Mouse (Mus musculus) midbrain, postnatal 0 days (tissue): ENCODE results near the gene Csgalnact2. TPM values are rescaled to one million over a fixed set of nuclear protein-coding genes. Genes with fewer than 3 reads are reported as not detected.

Experiments
- ATAC-seq: fragments of 200-750 bp; cut with Nextera tagmentation; 2 replicates; pipeline ENCODE4 v1.8.0; 2017; ENCODE audit warnings: moderate number of reproducible peaks, mild to moderate bottlenecking, moderate TSS enrichment, moderate library complexity; ENCODE audit not compliant: low FRiP score
- DNase-seq: peaks from one replicate; pipeline ENCODE4 v3.0.0-alpha.2; 2015; ENCODE audit warnings: low spot score
- H3K27ac ChIP-seq: fragments of 300-500 bp; sonication (generic); 2 replicates; pipeline ENCODE4 v1.5.1; 2014; ENCODE audit warnings: low read depth, mild to moderate bottlenecking, low read length, mixed read lengths
- H3K27me3 ChIP-seq: fragments of 300-500 bp; sonication (generic); 2 replicates; pipeline ENCODE4 v1.6.1; 2014; ENCODE audit warnings: low read length, control low read depth, mixed read lengths; ENCODE audit not compliant: insufficient read depth
- H3K36me3 ChIP-seq: fragments of 300-500 bp; sonication (generic); 2 replicates; pipeline ENCODE4 v1.6.1; 2014; ENCODE audit warnings: low read length, control low read depth, mixed read lengths; ENCODE audit not compliant: insufficient read depth
- H3K4me1 ChIP-seq: fragments of 300-500 bp; sonication (generic); 2 replicates; pipeline ENCODE4 v1.6.1; 2014; ENCODE audit warnings: mild to moderate bottlenecking, control low read depth, antibody characterized with exemption, low read length, mixed read lengths; ENCODE audit not compliant: insufficient read depth
- H3K4me2 ChIP-seq: fragments of 300-500 bp; sonication (generic); 2 replicates; pipeline ENCODE4 v1.6.1; 2014; ENCODE audit warnings: low read depth, mild to moderate bottlenecking, low read length, mixed read lengths; ENCODE audit not compliant: poor library complexity, severe bottlenecking
- H3K4me3 ChIP-seq: fragments of 300-500 bp; sonication (generic); 2 replicates; pipeline ENCODE4 v1.5.1; 2014; ENCODE audit warnings: low read depth, mild to moderate bottlenecking, low read length, moderate library complexity
- H3K9ac ChIP-seq: fragments of 300-500 bp; sonication (generic); replicated peaks from 2 replicates; pipeline ENCODE4 v1.6.1; 2014; ENCODE audit warnings: mild to moderate bottlenecking, low read length, moderate library complexity, mixed read lengths; ENCODE audit not compliant: poor library complexity, severe bottlenecking
- H3K9me3 ChIP-seq: fragments of 300-500 bp; sonication (generic); 2 replicates; pipeline ENCODE4 v1.6.1; 2016; ENCODE audit warnings: low read length, control low read depth
- CTCF ChIP-seq: IDR thresholded peaks from 2 replicates; pipeline ENCODE4 v1.5.1; 2016; ENCODE audit warnings: antibody characterized with exemption, mild to moderate bottlenecking
- WGBS: fragments of 180-500 bp; shearing (Covaris S2); extraction: QIAGEN DNeasy Blood & Tissue Kit; methylation state at CpG from one replicate; pipeline ENCODE4 v1.1.7; 2014; 5-methylcytosine and 5-hydroxymethylcytosine counted together
- microRNA-seq: library from miRNA; unstranded; fragments of <30 nt; microRNA quantifications from one replicate; pipeline ENCODE4, GENCODE M21; 2016; ENCODE audit warnings: borderline number of aligned reads
- polyA plus RNA-seq: library from polyadenylated mRNA; unstranded; fragments of >200 nt; fragmentation: Nextera tagmentation; extraction: Ambion mirVana; gene quantifications from 2 replicates; pipeline ENCODE4 v1.2.1, GENCODE M21; 2015
- total RNA-seq: library from RNA; depleted of rRNA; stranded (reverse); fragments of >200 nt; gene quantifications from 2 replicates; pipeline ENCODE4 v1.2.3, GENCODE M21; 2014; rRNA removed

Csgalnact2 gene
- total and polyA plus RNA-seq, 2 experiments from 2014 or later: 10.8 to 13.0 TPM

- Histone ChIP-seq H3K27me3 (no peaks in the 10 kb centered on the region), H3K36me3 (no peaks in the 10 kb centered on the region), H3K4me3 (no peak overlapping the region), H3K9ac (no peak overlapping the region), H3K4me1 (peaks cover 9% of the 10 kb centered on the region; the same call in 1 of the 2 replicates), H3K9me3 (no peaks in the 10 kb centered on the region), H3K27ac (no peak overlapping the region), H3K4me2 (no peak overlapping the region)
- ATAC-seq: no peak
- TF ChIP-seq CTCF: no peak
- no peak for DNase-seq
- WGBS: 74% methylated on average over 5 of the region's 5 CpGs
These were observed 75.7 kb downstream of the Csgalnact2 start for GRCm38 (mm10) chr6:118063266-118063665.

- no peak overlapping the region for H3K4me3 ChIP-seq
- WGBS: 94% methylated on average over 4 of the region's 4 CpGs
- H3K27ac ChIP-seq: no peak overlapping the region
- H3K27me3 ChIP-seq: no peaks in the 10 kb centered on the region
- no peak for TF ChIP-seq CTCF
- DNase-seq (no peak), ATAC-seq (no peak)
- no peak overlapping the region for H3K4me2 ChIP-seq
- no peak overlapping the region for H3K9ac ChIP-seq
- no peaks in the 10 kb centered on the region for H3K36me3 ChIP-seq
- peaks cover 5% of the 10 kb centered on the region; the same call in 1 of the 2 replicates for H3K4me1 ChIP-seq
- H3K9me3 ChIP-seq: no peaks in the 10 kb centered on the region
These were observed 77.7 kb downstream of the Csgalnact2 start for GRCm38 (mm10) chr6:118061266-118061665.

Small RNAs within 50 kb of the gene (microRNA-seq; reads per million reads assigned to microRNA genes)
- 3.0 reads per million for gene Mir7044

Other genes starting within 250 kb of the Csgalnact2 start
- gene Hnrnpf, start 238.8 kb downstream of the Csgalnact2 start, total RNA-seq: 154 and 159 TPM in 2 replicates
- 173 and 183 TPM in 2 replicates for gene Hnrnpf, start 238.8 kb downstream of the Csgalnact2 start, polyA plus RNA-seq
- gene Fxyd4, start 201.4 kb downstream of the Csgalnact2 start, total RNA-seq: not detected in 2 replicates
- gene Fxyd4, start 201.4 kb downstream of the Csgalnact2 start, polyA plus RNA-seq: 0.49 and 0.96 TPM in 2 replicates
- gene Rasgef1a, start 127.7 kb downstream of the Csgalnact2 start, total RNA-seq: 23.0 and 25.4 TPM in 2 replicates
- 10.9 and 11.6 TPM in 2 replicates for gene Rasgef1a, start 127.7 kb downstream of the Csgalnact2 start, polyA plus RNA-seq
- 24.6 and 27.1 TPM in 2 replicates for gene Ret, start 58.6 kb upstream of the Csgalnact2 start, total RNA-seq
- 7.1 and 8.5 TPM in 2 replicates for gene Ret, start 58.6 kb upstream of the Csgalnact2 start, polyA plus RNA-seq